Mouse (Mus musculus) liver, postnatal 0 days (tissue): ENCODE data around the gene Iqsec3.

Source experiments
- CTCF ChIP-seq: sonication (generic); IDR thresholded peaks from 2 replicates; pipeline ENCODE4 v1.5.1; 2016; ENCODE audit warnings: antibody characterized with exemption, low read depth
- EP300 ChIP-seq: IDR thresholded peaks from 2 replicates; pipeline ENCODE4 v1.6.1; 2016; ENCODE audit warnings: antibody characterized with exemption, low read depth, mild to moderate bottlenecking

DNA sequence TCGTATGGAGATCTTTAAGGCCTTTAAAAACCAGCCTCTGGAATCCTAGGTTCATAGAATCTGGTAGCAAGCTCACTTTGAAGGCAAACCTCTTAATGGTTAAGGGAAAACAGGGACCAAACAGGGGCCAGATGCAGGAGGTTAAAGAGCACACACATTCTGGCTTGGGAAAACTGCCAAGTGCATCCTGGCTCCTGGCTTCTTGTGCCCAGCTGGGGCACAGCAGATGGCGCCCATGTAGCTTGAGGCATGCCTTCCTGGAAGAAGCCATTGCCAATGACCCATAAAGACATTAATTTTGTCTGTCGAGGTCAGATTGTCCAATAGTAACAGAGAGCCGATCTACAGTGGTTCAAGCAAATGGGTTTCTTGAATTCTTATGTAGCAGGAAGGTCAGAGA, 109.5 kb downstream of the Iqsec3 start:
- TF ChIP-seq CTCF = no peak
- TF ChIP-seq EP300 = no peak
